Comparison of ENCODE assay signal across 11 mouse cellular contexts in genomic region chr2:26960756-26961155, GRCm38 (mm10). TPM values are rescaled to one million over a fixed set of nuclear protein-coding genes. Genes with fewer than 3 reads are reported as not detected.
DNase-seq lines count a peak whose midpoint lies in the region; ATAC-seq and TF ChIP-seq lines count a peak whose summit lies in the region.
"Had no signal": no experiment of that assay in that cellular context is flagged by ENCODE, and none has a peak within 500 bp of the region (broad histone marks: within the 10 kb centered on the region; RNA-seq: fewer than 3 reads in every experiment).

No protein-coding gene starts in this region.

- 72% methylated on average over 4 of the region's 4 CpGs for WGBS in intestine, postnatal 0 days
- WGBS in intestine, embryonic 16.5 days = 74% methylated on average over 4 of the region's 4 CpGs
- 67% methylated on average over 4 of the region's 4 CpGs for WGBS in small intestine, adult 2 months

- TF ChIP-seq POLR2A in testis, adult 2 months (IDR thresholded peaks at IDR 0.05; ENCODE audit: control insufficient read depth, low read depth, low read length) = no peak
- TF ChIP-seq POLR2A in bone marrow macrophage, adult 2 months (IDR thresholded peaks at IDR 0.05; ENCODE audit: borderline replicate concordance, low read depth, low read length) = no peak
- no peak for TF ChIP-seq POLR2A in small intestine, adult 2 months (IDR thresholded peaks at IDR 0.05; ENCODE audit: low read depth, low read length)

- H3K27me3 ChIP-seq in intestine, postnatal 0 days (replicated peaks; ENCODE audit: control insufficient read depth, insufficient read depth, low read length) = no peaks in the 10 kb centered on the region
- H3K27me3 ChIP-seq in intestine, embryonic 16.5 days (replicated peaks; ENCODE audit: control insufficient read depth, insufficient read depth, low read length) = no peaks in the 10 kb centered on the region
- H3K27me3 ChIP-seq in testis, adult 2 months (ENCODE audit: control insufficient read depth, insufficient read depth, low read length) = no peaks in the 10 kb centered on the region
- no peaks in the 10 kb centered on the region for H3K27me3 ChIP-seq in small intestine, adult 2 months (ENCODE audit: control insufficient read depth, insufficient read depth, low read length)
- H3K27me3 ChIP-seq: hindbrain, embryonic 15.5 days had no signal

- peaks cover 54% of the 10 kb centered on the region for H3K36me3 ChIP-seq in intestine, postnatal 0 days (ENCODE audit: control insufficient read depth, insufficient read depth)
- H3K36me3 ChIP-seq in intestine, embryonic 16.5 days (ENCODE audit: control insufficient read depth, insufficient read depth, low read length) = peaks cover 15% of the 10 kb centered on the region
- H3K36me3 ChIP-seq in testis, adult 2 months (ENCODE audit: control insufficient read depth, insufficient read depth, low read length) = no peaks in the 10 kb centered on the region; the same call in none of the 2 replicates
- peaks cover 45% of the 10 kb centered on the region for H3K36me3 ChIP-seq in small intestine, adult 2 months (ENCODE audit: control insufficient read depth, insufficient read depth, low read length)

- 0 out of 2 replicates have a peak, but pooled peaks cover 3% of the 10 kb centered on the region for H3K4me1 ChIP-seq in intestine, postnatal 0 days (replicated peaks; ENCODE audit: control insufficient read depth, insufficient read depth, low read length)
- H3K4me1 ChIP-seq in intestine, embryonic 16.5 days (ENCODE audit: control insufficient read depth, insufficient read depth, low read length) = peaks cover 13% of the 10 kb centered on the region
- peaks cover 5% of the 10 kb centered on the region for H3K4me1 ChIP-seq in testis, adult 2 months (ENCODE audit: control insufficient read depth, insufficient read depth, low read length)
- H3K4me1 ChIP-seq in bone marrow macrophage, adult 2 months (ENCODE audit: control insufficient read depth, insufficient read depth, low read length) = peaks cover 22% of the 10 kb centered on the region
- peaks cover 14% of the 10 kb centered on the region; the same call in 1 of the 2 replicates for H3K4me1 ChIP-seq in small intestine, adult 2 months (ENCODE audit: control insufficient read depth, insufficient read depth, insufficient read length, low read length)

- no peak overlapping the region for H3K4me3 ChIP-seq in intestine, postnatal 0 days (ENCODE audit: low read depth, low read length)
- H3K4me3 ChIP-seq in intestine, embryonic 16.5 days (ENCODE audit: low read length) = no peak overlapping the region
- H3K4me3 ChIP-seq in testis, adult 2 months (ENCODE audit: control insufficient read depth, low read depth, low read length) = no peak overlapping the region
- no peak overlapping the region for H3K4me3 ChIP-seq in bone marrow macrophage, adult 2 months (ENCODE audit: insufficient read depth, low read length)
- no peak overlapping the region for H3K4me3 ChIP-seq in small intestine, adult 2 months (ENCODE audit: low read depth, low read length)
- H3K4me3 ChIP-seq: hindbrain, embryonic 15.5 days had no signal

- no peak for DNase-seq in testis, postnatal 10 days (ENCODE audit: low spot score)
- DNase-seq in frontal cortex, adult 2 months (ENCODE audit: extremely low spot score in 1 of 2, low spot score in 1 of 2) = no peak
- DNase-seq: gastrocnemius, postnatal 36 days had no signal

- no peak overlapping the region for H3K27ac ChIP-seq in intestine, postnatal 0 days (ENCODE audit: low read depth, low read length)
- H3K27ac ChIP-seq in intestine, embryonic 16.5 days (ENCODE audit: low read length) = no peak overlapping the region
- no peak overlapping the region for H3K27ac ChIP-seq in testis, adult 2 months (ENCODE audit: control insufficient read depth, insufficient read depth, low read depth, low read length)
- H3K27ac ChIP-seq in bone marrow macrophage, adult 2 months (ENCODE audit: insufficient read depth, low read depth, low read length) = no peak overlapping the region
- no peak overlapping the region for H3K27ac ChIP-seq in small intestine, adult 2 months (ENCODE audit: insufficient read depth, low read depth, low read length)
- H3K27ac ChIP-seq: hindbrain, embryonic 15.5 days; macrophage had no signal

- no peak for ATAC-seq in intestine, postnatal 0 days
- ATAC-seq in intestine, embryonic 16.5 days = no peak

- no peaks in the 10 kb centered on the region for H3K9me3 ChIP-seq in intestine, postnatal 0 days (ENCODE audit: control insufficient read depth)
- no peaks in the 10 kb centered on the region for H3K9me3 ChIP-seq in intestine, embryonic 16.5 days (ENCODE audit: control insufficient read depth, low read length)
- H3K9me3 ChIP-seq: hindbrain, embryonic 15.5 days had no signal

- no peak overlapping the region for H3K4me2 ChIP-seq in intestine, postnatal 0 days (replicated peaks; ENCODE audit: low read depth)
- H3K4me2 ChIP-seq in intestine, embryonic 16.5 days (ENCODE audit: low read depth, low read length) = no peak overlapping the region
- H3K4me2 ChIP-seq: hindbrain, embryonic 15.5 days had no signal

- TF ChIP-seq CTCF in intestine, postnatal 0 days (IDR thresholded peaks at IDR 0.05; ENCODE audit: low read depth) = peak; percentile 66
- TF ChIP-seq CTCF in testis, adult 2 months (IDR thresholded peaks at IDR 0.05; ENCODE audit: control insufficient read depth, insufficient read depth, insufficient replicate concordance, low read depth, low read length) = peak; percentile 7; the same call in 1 of the 2 replicates
- peak; percentile 33; the same call in 1 of the 2 replicates for TF ChIP-seq CTCF in bone marrow macrophage, adult 2 months (IDR thresholded peaks at IDR 0.05; ENCODE audit: low read depth, low read length)
- TF ChIP-seq CTCF in small intestine, adult 2 months (IDR thresholded peaks at IDR 0.05; ENCODE audit: extremely low read depth, insufficient read length, insufficient replicate concordance, low read depth, low read length) = peak; percentile 38; the same call in 1 of the 2 replicates

- H3K9ac ChIP-seq in intestine, postnatal 0 days (ENCODE audit: low read depth, low read length) = no peak overlapping the region
- no peak overlapping the region for H3K9ac ChIP-seq in intestine, embryonic 16.5 days (ENCODE audit: low read depth, low read length)
- H3K9ac ChIP-seq: hindbrain, embryonic 15.5 days had no signal

RNA-seq across cellular contexts. Expression of gene Rexo4, which starts 3.4 kb away (rescaled TPM):
- polyA plus RNA-seq in intestine, postnatal 0 days (2015; fragmentation: Nextera tagmentation; extraction: Ambion mirVana) = 29.4 and 30.1 TPM in 2 replicates
- polyA plus RNA-seq in intestine, embryonic 16.5 days (2015; fragmentation: Nextera tagmentation; extraction: Ambion mirVana) = 46.8 and 47.7 TPM in 2 replicates
- 11.3 and 11.8 TPM in 2 replicates for polyA plus RNA-seq in testis, adult 2 months (2012; rRNA removed)
- polyA plus RNA-seq in bone marrow macrophage, adult 2 months (2012; ENCODE audit: insufficient read depth, insufficient read length, missing spikeins) = 57.9 and 62.1 TPM in 2 replicates
- 11.3 and 14.7 TPM in 2 replicates for polyA plus RNA-seq in small intestine, adult 2 months (2012; rRNA removed)
- 69.6 and 71.2 TPM in 2 replicates for polyA plus RNA-seq in frontal cortex, adult 2 months (2012; rRNA removed)

RNA-seq across cellular contexts. Expression of gene Adamts13, which starts 12.5 kb away (rescaled TPM):
- 0.20 and 0.22 TPM in 2 replicates for polyA plus RNA-seq in intestine, postnatal 0 days (2015; fragmentation: Nextera tagmentation; extraction: Ambion mirVana)
- 0.33 and 0.34 TPM in 2 replicates for polyA plus RNA-seq in intestine, embryonic 16.5 days (2015; fragmentation: Nextera tagmentation; extraction: Ambion mirVana)
- polyA plus RNA-seq in testis, adult 2 months (2012; rRNA removed) = 0.02 and 0.04 TPM in 2 replicates
- polyA plus RNA-seq in bone marrow macrophage, adult 2 months (2012; ENCODE audit: insufficient read depth, insufficient read length, missing spikeins) = 0.16 TPM in 1 of 2 replicates, not detected in the other
- 0.94 and 1.1 TPM in 2 replicates for polyA plus RNA-seq in small intestine, adult 2 months (2012; rRNA removed)
- polyA plus RNA-seq in frontal cortex, adult 2 months (2012; rRNA removed) = 3.5 TPM in 2 replicates
- polyA plus RNA-seq: hindbrain, embryonic 15.5 days; macrophage; neural tube, embryonic 11.5 days had no signal

RNA-seq across cellular contexts. Expression of gene Stkld1, which starts 26.9 kb away (rescaled TPM):
- 0.07 and 0.10 TPM in 2 replicates for polyA plus RNA-seq in intestine, postnatal 0 days (2015; fragmentation: Nextera tagmentation; extraction: Ambion mirVana)
- polyA plus RNA-seq in intestine, embryonic 16.5 days (2015; fragmentation: Nextera tagmentation; extraction: Ambion mirVana) = 0.06 TPM in 1 of 2 replicates, not detected in the other
- 131 and 138 TPM in 2 replicates for polyA plus RNA-seq in testis, adult 2 months (2012; rRNA removed)
- 2.5 TPM in 2 replicates for polyA plus RNA-seq in bone marrow macrophage, adult 2 months (2012; ENCODE audit: insufficient read depth, insufficient read length, missing spikeins)
- 0.13 and 0.19 TPM in 2 replicates for polyA plus RNA-seq in small intestine, adult 2 months (2012; rRNA removed)
- 0.29 and 0.32 TPM in 2 replicates for polyA plus RNA-seq in frontal cortex, adult 2 months (2012; rRNA removed)
- polyA plus RNA-seq: hindbrain, embryonic 15.5 days had no signal

RNA-seq across cellular contexts. Expression of gene Surf4, which starts 27.0 kb away (rescaled TPM):
- 379 TPM in 2 replicates for polyA plus RNA-seq in intestine, postnatal 0 days (2015; fragmentation: Nextera tagmentation; extraction: Ambion mirVana)
- polyA plus RNA-seq in intestine, embryonic 16.5 days (2015; fragmentation: Nextera tagmentation; extraction: Ambion mirVana) = 269 and 299 TPM in 2 replicates
- 172 and 189 TPM in 2 replicates for polyA plus RNA-seq in testis, adult 2 months (2012; rRNA removed)
- 144 and 151 TPM in 2 replicates for polyA plus RNA-seq in bone marrow macrophage, adult 2 months (2012; ENCODE audit: insufficient read depth, insufficient read length, missing spikeins)
- polyA plus RNA-seq in small intestine, adult 2 months (2012; rRNA removed) = 382 and 644 TPM in 2 replicates
- polyA plus RNA-seq in frontal cortex, adult 2 months (2012; rRNA removed) = 55.7 and 60.3 TPM in 2 replicates

RNA-seq across cellular contexts. Expression of gene Surf1, which starts 44.4 kb away (rescaled TPM):
- 59.8 and 65.3 TPM in 2 replicates for polyA plus RNA-seq in intestine, postnatal 0 days (2015; fragmentation: Nextera tagmentation; extraction: Ambion mirVana)
- polyA plus RNA-seq in intestine, embryonic 16.5 days (2015; fragmentation: Nextera tagmentation; extraction: Ambion mirVana) = 76.1 and 83.5 TPM in 2 replicates
- 23.2 and 26.3 TPM in 2 replicates for polyA plus RNA-seq in testis, adult 2 months (2012; rRNA removed)
- 91.1 and 97.9 TPM in 2 replicates for polyA plus RNA-seq in bone marrow macrophage, adult 2 months (2012; ENCODE audit: insufficient read depth, insufficient read length, missing spikeins)
- 15.4 and 35.7 TPM in 2 replicates for polyA plus RNA-seq in small intestine, adult 2 months (2012; rRNA removed)
- 128 and 129 TPM in 2 replicates for polyA plus RNA-seq in frontal cortex, adult 2 months (2012; rRNA removed)

Comparison
In these comparisons a context has a peak if more than half of its experiments do, and no peak if none do; other contexts are left out.
1. CTCF ChIP-seq: peak in every context shown above with its lines; median percentile 66 in intestine, postnatal 0 days; 38 in small intestine, adult 2 months; 33 in bone marrow macrophage, adult 2 months; 7 in testis, adult 2 months.
2. RNA of gene Stkld1, which starts 26.9 kb away (polyA plus RNA-seq): 131 to 138 TPM in testis, adult 2 months; 2.5 TPM in bone marrow macrophage, adult 2 months, 0.29 to 0.32 TPM in frontal cortex, adult 2 months, 0.13 to 0.19 TPM in small intestine, adult 2 months, 0.07 to 0.10 TPM in intestine, postnatal 0 days and 0.06 TPM in intestine, embryonic 16.5 days; every median in the first group is over 10 times any median in the second.